In the genomic region with DNA sequence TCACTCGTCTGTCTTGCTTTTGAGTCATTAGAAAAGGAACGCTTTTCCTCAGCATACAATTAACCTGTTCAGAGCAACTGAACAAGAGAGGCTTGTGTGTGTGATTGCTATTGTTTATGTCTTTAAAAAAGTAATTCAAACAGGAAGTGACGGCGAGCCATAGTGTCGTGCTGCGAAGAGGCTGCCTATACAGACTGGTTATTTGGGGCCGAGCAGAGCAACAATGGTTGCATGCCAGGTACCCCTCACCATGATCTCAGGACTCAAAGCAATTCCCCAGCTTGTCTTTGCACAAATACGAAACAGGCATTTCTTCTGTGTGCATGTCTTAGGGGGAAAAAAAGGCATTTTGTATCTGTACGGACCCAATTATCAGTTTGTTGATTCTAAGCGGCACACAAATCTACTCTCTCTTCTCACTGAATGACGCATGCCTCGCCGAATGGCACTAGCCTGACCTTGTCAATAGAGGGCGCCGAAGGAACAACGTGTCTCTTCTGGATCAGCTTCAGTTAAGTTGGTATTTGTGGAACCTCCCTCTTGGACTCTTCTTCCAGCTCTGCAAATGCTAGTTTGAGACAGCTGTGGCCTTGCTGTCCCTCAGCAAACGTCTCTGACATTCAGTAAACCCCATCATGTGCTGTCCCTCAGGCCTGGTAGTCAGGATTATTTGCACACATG, we compare ENCODE assay signal across 8 mouse cellular contexts.
A peak's percentile ranks its signal among the peaks of the same experiment; 100 is the strongest.
DNase-seq lines count a peak whose midpoint lies in the region; ATAC-seq and TF ChIP-seq lines count a peak whose summit lies in the region.

No protein-coding gene starts in this region.

- peak overlapping the region; percentile 40; the same call in 1 of the 2 replicates for H3K4me2 ChIP-seq in intestine, postnatal 0 days (replicated peaks; ENCODE audit: low read depth)

- H3K27ac ChIP-seq in intestine, postnatal 0 days (ENCODE audit: low read depth, low read length): no peak overlapping the region
- H3K27ac ChIP-seq in small intestine, adult 2 months (ENCODE audit: insufficient read depth, low read depth, low read length): no peak overlapping the region

- no peak for TF ChIP-seq POLR2A in small intestine, adult 2 months (IDR thresholded peaks at IDR 0.05; ENCODE audit: low read depth, low read length)

- no peaks in the 10 kb centered on the region for H3K4me1 ChIP-seq in intestine, postnatal 0 days (replicated peaks; ENCODE audit: control insufficient read depth, insufficient read depth, low read length)
- no peaks in the 10 kb centered on the region for H3K4me1 ChIP-seq in small intestine, adult 2 months (ENCODE audit: control insufficient read depth, insufficient read depth, insufficient read length, low read length)

- TF ChIP-seq CTCF in intestine, postnatal 0 days (IDR thresholded peaks at IDR 0.05; ENCODE audit: low read depth): peak; percentile 82
- TF ChIP-seq CTCF in small intestine, adult 2 months (IDR thresholded peaks at IDR 0.05; ENCODE audit: extremely low read depth, insufficient read length, insufficient replicate concordance, low read depth, low read length): peak; percentile 59; the same call in 1 of the 2 replicates

- no peaks in the 10 kb centered on the region for H3K9me3 ChIP-seq in intestine, postnatal 0 days (ENCODE audit: control insufficient read depth)

- 30% methylated on average over 17 of the region's 17 CpGs for WGBS in intestine, postnatal 0 days
- 33% methylated on average over 17 of the region's 17 CpGs for WGBS in small intestine, adult 2 months

- no peak overlapping the region for H3K4me3 ChIP-seq in intestine, postnatal 0 days (ENCODE audit: low read depth, low read length)
- no peak overlapping the region for H3K4me3 ChIP-seq in small intestine, adult 2 months (ENCODE audit: low read depth, low read length)

- DNase-seq in adrenal gland, adult 18-20 months (ENCODE audit: low spot score in 2 of 2): peak; percentile 59 to 61
- DNase-seq in embryo, embryonic 10.5 days (ENCODE audit: low spot score): peak; percentile 85
- DNase-seq in gastrocnemius, postnatal 14 days: peak; percentile 30
- DNase-seq in left cerebral cortex, postnatal 14 days (ENCODE audit: low spot score in 2 of 2): peak; percentile 76 to 78
- DNase-seq in mesoderm, embryonic 11.5 days (ENCODE audit: low read depth, low spot score): peak; percentile 61

- ATAC-seq in intestine, postnatal 0 days: peak; percentile 56; the same call in 1 of the 2 replicates
- no peak for ATAC-seq in inflammation-experienced regulatory T-cells, adult 6 months

- no peak overlapping the region for H3K9ac ChIP-seq in intestine, postnatal 0 days (ENCODE audit: low read depth, low read length)

- no peaks in the 10 kb centered on the region for H3K36me3 ChIP-seq in intestine, postnatal 0 days (ENCODE audit: control insufficient read depth, insufficient read depth)
- no peaks in the 10 kb centered on the region for H3K36me3 ChIP-seq in small intestine, adult 2 months (ENCODE audit: control insufficient read depth, insufficient read depth, low read length)

- intact Hi-C loops in gastrocnemius, postnatal 14 days (cut with DNase I; ENCODE audit: low total_unique reads): no loop called here
- intact Hi-C loops in left cerebral cortex, postnatal 14 days (cut with DNase I): loop anchor here (10.0 kb wide), 1 partner anchor 283 kb away; no protein-coding TSS in a partner anchor

- H3K27me3 ChIP-seq in intestine, postnatal 0 days (replicated peaks; ENCODE audit: control insufficient read depth, insufficient read depth, low read length): no peaks in the 10 kb centered on the region
- H3K27me3 ChIP-seq in small intestine, adult 2 months (ENCODE audit: control insufficient read depth, insufficient read depth, low read length): no peaks in the 10 kb centered on the region

Comparison
In these comparisons a context has a peak if more than half of its experiments do, and no peak if none do; other contexts are left out.
1. DNase-seq: peak in every context shown above with its lines; median percentile 85 in embryo, embryonic 10.5 days; 77 in left cerebral cortex, postnatal 14 days; 61 in mesoderm, embryonic 11.5 days; 60 in adrenal gland, adult 18-20 months; 30 in gastrocnemius, postnatal 14 days.